Mouse (Mus musculus) left cerebral cortex, adult 6 months (tissue): ENCODE results near the gene Vmn1r107. TPM values are rescaled to one million over a fixed set of nuclear protein-coding genes. Genes with fewer than 3 reads are reported as not detected.

Experiments
- long read RNA-seq, 2 experiments: library from polyadenylated mRNA; unstranded; transcript quantifications; one replicate each; pipeline ENCODE4 v2.0.0; 2019 to 2020
- polyA plus RNA-seq: library from polyadenylated mRNA; unstranded; fragments of <200 nt; fragmentation: Nextera tagmentation; gene quantifications from 2 replicates; pipeline ENCODE4 v1.2.3, GENCODE M21; 2021

Vmn1r107 gene
- not detected in 2 replicates for polyA plus RNA-seq
- long read RNA-seq, experiment 1 = 0 reads
- long read RNA-seq, experiment 2 = 0 reads

DNA sequence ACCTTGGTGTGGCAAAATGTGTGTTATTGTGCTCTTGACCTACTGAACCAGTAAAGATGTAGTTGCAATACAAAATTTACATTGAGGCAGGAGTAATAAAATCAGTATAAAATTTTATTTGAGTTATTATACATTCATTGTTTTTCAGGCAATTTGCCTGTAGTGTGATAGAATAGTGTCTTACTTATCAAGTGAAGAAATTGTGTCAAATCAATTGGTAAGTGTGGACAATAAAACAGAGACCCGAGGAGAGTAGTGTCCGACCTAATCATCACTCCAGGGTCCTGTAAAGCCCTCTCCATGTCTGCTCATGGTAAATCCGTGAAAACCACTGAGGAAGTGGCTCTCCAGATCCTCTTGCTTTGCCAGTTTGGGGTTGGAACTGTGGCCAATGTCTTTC, at the start of gene Vmn1r107:
TSS of gene Vmn1r107 (plus strand) at position 301 of the 400 bp plus-strand sequence.

DNA sequence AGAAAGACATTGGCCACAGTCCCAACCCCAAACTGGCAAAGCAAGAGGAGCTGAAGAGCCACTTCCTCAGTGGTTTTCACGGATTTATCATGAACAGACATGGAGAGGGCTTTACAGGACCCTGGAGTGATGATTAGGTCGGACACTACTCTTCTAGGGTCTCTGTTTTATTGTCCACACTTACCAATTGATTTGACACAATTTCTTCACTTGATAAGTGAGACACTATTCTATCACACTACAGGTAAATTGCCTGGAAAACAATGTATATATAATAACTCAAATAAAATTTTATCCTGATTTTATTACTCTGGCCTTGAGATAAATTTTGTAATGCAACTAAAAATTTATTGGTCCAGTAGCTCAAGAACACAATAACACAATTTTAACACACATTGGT, 34.4 kb downstream of the Vmn1r107 start, which contains the start of gene Vmn1r111:
TSS of gene Vmn1r111 (minus strand) at position 101 of the 400 bp plus-strand sequence.

Other genes starting within 250 kb of the Vmn1r107 start
- gene Vmn1r101, start 226.3 kb upstream of the Vmn1r107 start, polyA plus RNA-seq = not detected in 2 replicates
- not detected in 2 replicates for gene Gm10670, start 194.0 kb upstream of the Vmn1r107 start, polyA plus RNA-seq
- not detected in 2 replicates for gene Vmn1r103, start 158.4 kb upstream of the Vmn1r107 start, polyA plus RNA-seq
- gene Vmn1r104, start 135.1 kb upstream of the Vmn1r107 start, polyA plus RNA-seq = not detected in 2 replicates
- not detected in 2 replicates for gene Gm5726, start 123.2 kb upstream of the Vmn1r107 start, polyA plus RNA-seq
- not detected in 2 replicates for gene Gm4141, start 92.7 kb upstream of the Vmn1r107 start, polyA plus RNA-seq
- not detected in 2 replicates for gene Gm4513, start 69.9 kb upstream of the Vmn1r107 start, polyA plus RNA-seq
- gene Vmn1r111, start 34.3 kb downstream of the Vmn1r107 start, polyA plus RNA-seq = not detected in 2 replicates
- not detected in 2 replicates for gene Gm10668, start 61.7 kb downstream of the Vmn1r107 start, polyA plus RNA-seq
- not detected in 2 replicates for gene Vmn1r112, start 102.3 kb downstream of the Vmn1r107 start, polyA plus RNA-seq
- gene Vmn1r113, start 118.4 kb downstream of the Vmn1r107 start, polyA plus RNA-seq = not detected in 2 replicates
- gene Vmn1r114, start 143.3 kb downstream of the Vmn1r107 start, polyA plus RNA-seq = not detected in 2 replicates
- gene Vmn1r115, start 176.1 kb downstream of the Vmn1r107 start, polyA plus RNA-seq = not detected in 2 replicates
- gene Vmn1r116, start 203.3 kb downstream of the Vmn1r107 start, polyA plus RNA-seq = not detected in 2 replicates
- not detected in 2 replicates for gene Vmn1r117, start 215.2 kb downstream of the Vmn1r107 start, polyA plus RNA-seq
- not detected in 2 replicates for gene Vmn1r118, start 243.4 kb downstream of the Vmn1r107 start, polyA plus RNA-seq